Mouse (Mus musculus) kidney, postnatal 0 days (tissue): ENCODE measurements around the gene Krt83. TPM values are rescaled to one million over a fixed set of nuclear protein-coding genes. Genes with fewer than 3 reads are reported as not detected.

Source experiments
- ATAC-seq: fragments of 200-750 bp; cut with Nextera tagmentation; replicated peaks from 2 replicates; pipeline ENCODE4 v1.8.0; 2017; ENCODE audit warnings: low read depth, moderate number of reproducible peaks, moderate TSS enrichment, moderate library complexity; ENCODE audit not compliant: low FRiP score
- DNase-seq: peaks from one replicate; pipeline ENCODE4 v3.0.0-alpha.2; 2016; ENCODE audit warnings: low spot score
- H3K27ac ChIP-seq: fragments of 300-500 bp; sonication (generic); 2 replicates; pipeline ENCODE4 v1.5.1; 2014; ENCODE audit warnings: mild to moderate bottlenecking
- H3K27me3 ChIP-seq: fragments of 300-500 bp; sonication (generic); 2 replicates; pipeline ENCODE4 v1.6.1; 2014; ENCODE audit warnings: low read length, mixed read lengths; ENCODE audit not compliant: insufficient read depth
- H3K36me3 ChIP-seq: fragments of 300-500 bp; sonication (generic); 2 replicates; pipeline ENCODE4 v1.6.1; 2014; ENCODE audit warnings: low read length, mixed read lengths; ENCODE audit not compliant: insufficient read depth
- H3K4me1 ChIP-seq: fragments of 300-500 bp; sonication (generic); replicated peaks from 2 replicates; pipeline ENCODE4 v1.6.1; 2014; ENCODE audit warnings: antibody characterized with exemption, low read length, mixed read lengths; ENCODE audit not compliant: insufficient read depth
- H3K4me2 ChIP-seq: fragments of 300-500 bp; sonication (generic); 2 replicates; pipeline ENCODE4 v1.6.1; 2014; ENCODE audit warnings: mild to moderate bottlenecking, low read length, moderate library complexity, mixed read lengths
- H3K4me3 ChIP-seq: fragments of 300-500 bp; sonication (generic); replicated peaks from 2 replicates; pipeline ENCODE4 v1.5.1; 2014; ENCODE audit warnings: low read depth, low read length
- H3K9ac ChIP-seq: fragments of 300-500 bp; sonication (generic); 2 replicates; pipeline ENCODE4 v1.6.1; 2014; ENCODE audit warnings: low read depth, low read length
- H3K9me3 ChIP-seq: fragments of 300-500 bp; sonication (generic); replicated peaks from 2 replicates; pipeline ENCODE4 v1.6.1; 2016; ENCODE audit warnings: low read length, inconsistent platforms, mixed read lengths
- CTCF ChIP-seq: IDR thresholded peaks from 2 replicates; pipeline ENCODE4 v1.5.1; 2016; ENCODE audit warnings: antibody characterized with exemption, low read depth, mild to moderate bottlenecking, moderate library complexity
- WGBS: fragments of 180-500 bp; shearing (Covaris S2); extraction: QIAGEN DNeasy Blood & Tissue Kit; methylation state at CpG from one replicate; pipeline ENCODE4 v1.1.7; 2014; 5-methylcytosine and 5-hydroxymethylcytosine counted together
- polyA plus RNA-seq: library from polyadenylated mRNA; unstranded; fragments of >200 nt; fragmentation: Nextera tagmentation; extraction: Ambion mirVana; gene quantifications from 2 replicates; pipeline ENCODE4 v1.2.1, GENCODE M21; 2015

Gene Krt83
- polyA plus RNA-seq, 1 experiment from 2014 or later: not detected

DNA sequence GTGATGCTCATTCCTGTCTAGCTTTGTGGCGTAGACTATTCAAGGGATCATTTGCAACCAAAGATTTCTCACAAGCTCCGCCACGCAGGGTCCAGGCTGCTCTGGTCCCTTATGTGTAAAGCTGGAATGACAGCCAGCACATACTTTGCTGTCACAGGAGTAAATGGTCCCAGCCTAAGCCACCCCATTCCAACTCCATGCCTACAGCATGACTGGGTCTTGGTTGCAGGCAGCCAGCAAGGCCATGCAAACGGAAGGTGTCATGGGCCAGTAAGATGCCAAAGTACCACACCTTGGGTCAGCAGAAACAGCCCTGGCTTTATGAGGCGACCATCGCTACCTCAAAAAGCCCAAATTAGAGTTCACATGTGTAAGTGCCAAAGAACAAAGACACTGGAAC, 2.4 kb upstream of the Krt83 start:
- Histone ChIP-seq H3K4me3 (no peak overlapping the region), H3K27ac (no peak overlapping the region), H3K9ac (no peak overlapping the region), H3K27me3 (no peaks in the 10 kb centered on the region), H3K4me1 (no peaks in the 10 kb centered on the region), H3K36me3 (no peaks in the 10 kb centered on the region), H3K9me3 (no peaks in the 10 kb centered on the region), H3K4me2 (no peak overlapping the region)
- no peak for TF ChIP-seq CTCF
- WGBS: 95% methylated on average over 6 of the region's 6 CpGs
- DNase-seq (no peak), ATAC-seq (no peak)

- Histone ChIP-seq H3K9me3 (no peaks in the 10 kb centered on the region), H3K4me2 (no peak overlapping the region), H3K27me3 (no peaks in the 10 kb centered on the region), H3K27ac (no peak overlapping the region), H3K4me3 (no peak overlapping the region), H3K4me1 (no peaks in the 10 kb centered on the region), H3K9ac (no peak overlapping the region), H3K36me3 (no peaks in the 10 kb centered on the region)
- ATAC-seq: no peak
- DNase-seq: no peak
- WGBS: 18% methylated on average over 8 of the region's 8 CpGs
- TF ChIP-seq CTCF: no peak
Measured at GRCm38 (mm10) chr15:101492718-101493117, 1.4 kb upstream of the Krt83 start.

- Histone ChIP-seq H3K4me3 (no peak overlapping the region), H3K9ac (no peak overlapping the region), H3K4me1 (no peaks in the 10 kb centered on the region), H3K36me3 (no peaks in the 10 kb centered on the region), H3K27me3 (no peaks in the 10 kb centered on the region), H3K4me2 (no peak overlapping the region), H3K9me3 (no peaks in the 10 kb centered on the region), H3K27ac (no peak overlapping the region)
- no peak for TF ChIP-seq CTCF
- 82% methylated on average over 11 of the region's 11 CpGs for WGBS
- ATAC-seq: no peak
- no peak for DNase-seq
Measured at GRCm38 (mm10) chr15:101485911-101486635, 5.2 kb downstream of the Krt83 start.

GRCm38 (mm10) chr15:101484939-101485338, 6.4 kb downstream of the Krt83 start:
- no peak for ATAC-seq
- Histone ChIP-seq H3K4me1 (no peaks in the 10 kb centered on the region), H3K27me3 (no peaks in the 10 kb centered on the region), H3K9ac (no peak overlapping the region), H3K36me3 (no peaks in the 10 kb centered on the region), H3K27ac (no peak overlapping the region), H3K4me3 (no peak overlapping the region), H3K9me3 (no peaks in the 10 kb centered on the region), H3K4me2 (no peak overlapping the region)
- 56% methylated on average over 1 of the region's 1 CpGs for WGBS
- no peak for DNase-seq
- TF ChIP-seq CTCF: no peak

DNA sequence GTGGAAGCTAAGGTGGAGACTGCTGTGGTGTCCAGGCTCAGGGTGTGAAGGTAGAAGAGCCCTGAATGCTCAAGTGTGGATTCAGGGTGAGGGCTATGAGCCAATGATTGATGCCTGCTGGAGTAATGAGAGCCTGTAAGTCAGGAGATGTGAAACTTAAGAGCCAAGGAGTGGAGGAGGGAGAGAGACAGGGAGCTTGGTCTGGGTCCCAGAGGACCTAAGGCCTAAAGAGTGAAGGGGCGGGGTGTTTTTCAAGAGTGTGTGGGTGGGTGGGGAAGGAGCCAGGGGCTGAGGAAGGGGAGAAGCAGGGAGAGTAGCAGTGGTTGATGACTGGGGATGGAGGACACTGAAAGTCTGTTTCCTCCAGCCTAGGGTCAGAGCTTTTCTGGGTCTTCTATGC, 7.7 kb downstream of the Krt83 start:
- H3K27ac ChIP-seq: no peak overlapping the region
- no peaks in the 10 kb centered on the region for H3K27me3 ChIP-seq
- no peak overlapping the region for H3K4me2 ChIP-seq
- WGBS: 60% methylated on average over 1 of the region's 1 CpGs
- H3K9ac ChIP-seq: no peak overlapping the region
- no peak overlapping the region for H3K4me3 ChIP-seq
- peaks cover 6% of the 10 kb centered on the region; the same call in 1 of the 2 replicates for H3K4me1 ChIP-seq
- DNase-seq: peak; percentile 27
- no peak for TF ChIP-seq CTCF
- H3K9me3 ChIP-seq: no peaks in the 10 kb centered on the region
- no peak for ATAC-seq
- no peaks in the 10 kb centered on the region for H3K36me3 ChIP-seq

GRCm38 (mm10) chr15:101482056-101482455, 9.3 kb downstream of the Krt83 start:
- ATAC-seq: no peak
- 40% methylated on average over 4 of the region's 4 CpGs for WGBS
- no peak for TF ChIP-seq CTCF

More at GRCm38 (mm10) chr15:101482056-101482455, 9.3 kb downstream of the Krt83 start:
- H3K4me1 ChIP-seq: peaks cover 6% of the 10 kb centered on the region; the same call in 1 of the 2 replicates
- no peak for DNase-seq
- H3K27me3 ChIP-seq: no peaks in the 10 kb centered on the region
- H3K36me3 ChIP-seq: no peaks in the 10 kb centered on the region
- no peak overlapping the region for H3K9ac ChIP-seq
- no peak overlapping the region for H3K4me3 ChIP-seq
- H3K9me3 ChIP-seq: no peaks in the 10 kb centered on the region
- H3K27ac ChIP-seq: no peak overlapping the region
- no peak overlapping the region for H3K4me2 ChIP-seq
